Mouse (Mus musculus): ENCODE data around the gene Cx3cr1.

- TF ChIP-seq CTCF (IDR thresholded peaks at IDR 0.05; ENCODE audit: extremely low read depth, insufficient read length, insufficient replicate concordance, low read depth, low read length) (no peak), POLR2A (IDR thresholded peaks at IDR 0.05; ENCODE audit: low read depth, low read length) (no peak)
These were observed 98.7 kb downstream of the Cx3cr1 start for GRCm38 (mm10) chr9:119970763-119971656.

Data from small intestine, adult 2 months (tissue).